Mouse (Mus musculus): ENCODE measurements around the gene Kcnj3. TPM values are rescaled to one million over a fixed set of nuclear protein-coding genes. Genes with fewer than 3 reads are reported as not detected.
"Not testable (repeated sequence)": the region's sequence is repeated elsewhere in the genome, so short reads cannot be mapped to it uniquely, and the experiment has no call there.

Gene Kcnj3
- total RNA-seq, 1 experiment, result 5.1 TPM

GRCm38 (mm10) chr2:55480602-55480965, 44.8 kb downstream of the Kcnj3 start:
- Histone ChIP-seq H3K4me3 (ENCODE audit: insufficient read depth in 1 of 2, low read depth in 1 of 2, low read length in 2 of 2, poor library complexity in 1 of 2, severe bottlenecking in 1 of 2) (no peak overlapping the region), H3K9ac (ENCODE audit: insufficient read depth, low read depth, low read length, poor library complexity, severe bottlenecking) (no peak overlapping the region), H3K4me1 (ENCODE audit: control insufficient read depth in 2 of 2, insufficient read depth in 2 of 2, low read length in 2 of 2, poor library complexity in 1 of 2) (no peaks in the 10 kb centered on the region), H3K27ac (ENCODE audit: insufficient read depth, low read depth, low read length, poor library complexity, severe bottlenecking) (no peak overlapping the region), H3K36me3 (ENCODE audit: control insufficient read depth, insufficient read depth, low read length, poor library complexity, severe bottlenecking) (no peaks in the 10 kb centered on the region), H3K9me3 (ENCODE audit: control insufficient read depth, insufficient read depth, low read depth, low read length) (no peaks in the 10 kb centered on the region)
- in situ Hi-C loops (cut with MboI; ENCODE audit: low sequenced_read_pairs in 2 of 2, unreplicated experiment in 2 of 2), result no loop called here
- TF ChIP-seq ZNF384 (IDR thresholded peaks at IDR 0.05; ENCODE audit: low read depth, low read length) (no peak), CHD2 (IDR thresholded peaks at IDR 0.05; ENCODE audit: low read depth, low read length) (no peak), ZC3H11A (IDR thresholded peaks at IDR 0.05; ENCODE audit: borderline replicate concordance, low read depth, low read length) (no peak), MAFK (IDR thresholded peaks at IDR 0.05; ENCODE audit: insufficient read depth, low read depth, low read length) (no peak), HCFC1 (IDR thresholded peaks at IDR 0.05; ENCODE audit: borderline replicate concordance, insufficient read depth, low read length) (no peak)
- no peak for DNase-seq (ENCODE audit: low read depth, low spot score)

- H3K4me1 ChIP-seq (ENCODE audit: control insufficient read depth in 2 of 2, insufficient read depth in 2 of 2, low read length in 2 of 2, poor library complexity in 1 of 2); H3K27ac ChIP-seq (ENCODE audit: insufficient read depth, low read depth, low read length, poor library complexity, severe bottlenecking); H3K4me3 ChIP-seq (ENCODE audit: insufficient read depth in 1 of 2, low read depth in 1 of 2, low read length in 2 of 2, poor library complexity in 1 of 2, severe bottlenecking in 1 of 2); in situ Hi-C loops (cut with MboI; ENCODE audit: low sequenced_read_pairs in 2 of 2, unreplicated experiment in 2 of 2); H3K9ac ChIP-seq (ENCODE audit: insufficient read depth, low read depth, low read length, poor library complexity, severe bottlenecking); H3K36me3 ChIP-seq (ENCODE audit: control insufficient read depth, insufficient read depth, low read length, poor library complexity, severe bottlenecking); H3K9me3 ChIP-seq (ENCODE audit: control insufficient read depth, insufficient read depth, low read depth, low read length); DNase-seq (ENCODE audit: low read depth, low spot score): not testable (repeated sequence)
These were observed 49.8 kb downstream of the Kcnj3 start for GRCm38 (mm10) chr2:55485500-55486129.

GRCm38 (mm10) chr2:55503390-55504176, 67.8 kb downstream of the Kcnj3 start:
- Histone ChIP-seq H3K9me3 (ENCODE audit: control insufficient read depth, insufficient read depth, low read depth, low read length) (no peaks in the 10 kb centered on the region), H3K4me3 (ENCODE audit: insufficient read depth in 1 of 2, low read depth in 1 of 2, low read length in 2 of 2, poor library complexity in 1 of 2, severe bottlenecking in 1 of 2) (no peak overlapping the region), H3K36me3 (ENCODE audit: control insufficient read depth, insufficient read depth, low read length, poor library complexity, severe bottlenecking) (no peaks in the 10 kb centered on the region), H3K9ac (ENCODE audit: insufficient read depth, low read depth, low read length, poor library complexity, severe bottlenecking) (no peak overlapping the region), H3K4me1 (ENCODE audit: control insufficient read depth in 2 of 2, insufficient read depth in 2 of 2, low read length in 2 of 2, poor library complexity in 1 of 2) (no peaks in the 10 kb centered on the region), H3K27ac (ENCODE audit: insufficient read depth, low read depth, low read length, poor library complexity, severe bottlenecking) (no peak overlapping the region)
- no peak for DNase-seq (ENCODE audit: low read depth, low spot score)
- in situ Hi-C loops (cut with MboI; ENCODE audit: low sequenced_read_pairs in 2 of 2, unreplicated experiment in 2 of 2), result no loop called here
- TF ChIP-seq ZNF384 (IDR thresholded peaks at IDR 0.05; ENCODE audit: low read depth, low read length), result no peak
- TF ChIP-seq MAFK (IDR thresholded peaks at IDR 0.05; ENCODE audit: insufficient read depth, low read depth, low read length), result no peak
- no peak for TF ChIP-seq CHD2 (IDR thresholded peaks at IDR 0.05; ENCODE audit: low read depth, low read length)

GRCm38 (mm10) chr2:55505712-55506111, 69.9 kb downstream of the Kcnj3 start:
- no peak overlapping the region for H3K4me3 ChIP-seq (ENCODE audit: insufficient read depth in 1 of 2, low read depth in 1 of 2, low read length in 2 of 2, poor library complexity in 1 of 2, severe bottlenecking in 1 of 2)
- no peak overlapping the region for H3K27ac ChIP-seq (ENCODE audit: insufficient read depth, low read depth, low read length, poor library complexity, severe bottlenecking)
- no peak for DNase-seq (ENCODE audit: low read depth, low spot score)
- in situ Hi-C loops (cut with MboI; ENCODE audit: low sequenced_read_pairs in 2 of 2, unreplicated experiment in 2 of 2), result no loop called here
- no peaks in the 10 kb centered on the region for H3K4me1 ChIP-seq (ENCODE audit: control insufficient read depth in 2 of 2, insufficient read depth in 2 of 2, low read length in 2 of 2, poor library complexity in 1 of 2)
- H3K9me3 ChIP-seq (ENCODE audit: control insufficient read depth, insufficient read depth, low read depth, low read length), result no peaks in the 10 kb centered on the region
- no peak overlapping the region for H3K9ac ChIP-seq (ENCODE audit: insufficient read depth, low read depth, low read length, poor library complexity, severe bottlenecking)
- TF ChIP-seq ZC3H11A (IDR thresholded peaks at IDR 0.05; ENCODE audit: borderline replicate concordance, low read depth, low read length), result no peak
- TF ChIP-seq MAFK (IDR thresholded peaks at IDR 0.05; ENCODE audit: insufficient read depth, low read depth, low read length), result no peak
- TF ChIP-seq HCFC1 (IDR thresholded peaks at IDR 0.05; ENCODE audit: borderline replicate concordance, insufficient read depth, low read length), result no peak
- no peak for TF ChIP-seq ZNF384 (IDR thresholded peaks at IDR 0.05; ENCODE audit: low read depth, low read length)
- no peaks in the 10 kb centered on the region for H3K36me3 ChIP-seq (ENCODE audit: control insufficient read depth, insufficient read depth, low read length, poor library complexity, severe bottlenecking)

DNA sequence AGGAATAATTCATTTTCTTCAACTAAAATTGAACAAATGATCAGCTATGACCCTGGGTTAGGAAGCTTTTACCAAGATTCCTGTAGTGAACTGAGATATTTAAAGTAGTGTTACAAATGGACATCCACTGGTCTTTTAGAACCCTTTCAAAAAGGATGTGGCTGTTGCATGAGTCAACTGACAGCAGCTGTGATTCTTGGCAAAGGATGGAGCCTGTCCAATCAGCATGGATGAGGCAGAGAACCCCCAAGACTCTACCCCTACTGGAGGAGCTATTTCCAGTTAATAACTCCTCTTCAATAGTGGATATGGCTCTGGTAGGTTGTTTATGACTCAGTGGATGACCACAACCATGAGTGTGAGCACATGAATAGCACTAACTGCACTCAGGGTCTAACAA, 81.5 kb downstream of the Kcnj3 start:
- TF ChIP-seq ZC3H11A (IDR thresholded peaks at IDR 0.05; ENCODE audit: borderline replicate concordance, low read depth, low read length) (no peak), ZNF384 (IDR thresholded peaks at IDR 0.05; ENCODE audit: low read depth, low read length) (no peak), HCFC1 (IDR thresholded peaks at IDR 0.05; ENCODE audit: borderline replicate concordance, insufficient read depth, low read length) (no peak), CHD2 (IDR thresholded peaks at IDR 0.05; ENCODE audit: low read depth, low read length) (no peak), MAFK (IDR thresholded peaks at IDR 0.05; ENCODE audit: insufficient read depth, low read depth, low read length) (no peak)
- Histone ChIP-seq H3K27ac (ENCODE audit: insufficient read depth, low read depth, low read length, poor library complexity, severe bottlenecking) (no peak overlapping the region), H3K9me3 (ENCODE audit: control insufficient read depth, insufficient read depth, low read depth, low read length) (no peaks in the 10 kb centered on the region), H3K4me1 (ENCODE audit: control insufficient read depth in 2 of 2, insufficient read depth in 2 of 2, low read length in 2 of 2, poor library complexity in 1 of 2) (no peaks in the 10 kb centered on the region), H3K36me3 (ENCODE audit: control insufficient read depth, insufficient read depth, low read length, poor library complexity, severe bottlenecking) (no peaks in the 10 kb centered on the region), H3K4me3 (ENCODE audit: insufficient read depth in 1 of 2, low read depth in 1 of 2, low read length in 2 of 2, poor library complexity in 1 of 2, severe bottlenecking in 1 of 2) (no peak overlapping the region), H3K9ac (ENCODE audit: insufficient read depth, low read depth, low read length, poor library complexity, severe bottlenecking) (no peak overlapping the region)
- DNase-seq (ENCODE audit: low read depth, low spot score), result no peak
- in situ Hi-C loops (cut with MboI; ENCODE audit: low sequenced_read_pairs in 2 of 2, unreplicated experiment in 2 of 2), result no loop called here

All from ES-E14 (cell line).